Mouse (Mus musculus): ENCODE measurements around the gene Cdh22.

GRCm38 (mm10) chr2:165253269-165253668, 18.6 kb upstream of the Cdh22 start:
- TF ChIP-seq POLR2A (IDR thresholded peaks at IDR 0.05; ENCODE audit: borderline replicate concordance, control insufficient read depth, low read depth, low read length) (no peak), CTCF (IDR thresholded peaks at IDR 0.05; ENCODE audit: control insufficient read depth, insufficient read depth, low read length) (no peak)

Data from bone marrow, adult 2 months (tissue).